Mouse (Mus musculus) cerebellum, postnatal 14 days (tissue): ENCODE results near the gene Ddr2.
A peak's percentile ranks its signal among the peaks of the same experiment; 100 is the strongest.
"Not testable (repeated sequence)": the region's sequence is repeated elsewhere in the genome, so short reads cannot be mapped to it uniquely, and the experiment has no call there.

ENCODE experiments used
- DNase-seq, 2 experiments: peaks; one replicate each; pipeline ENCODE4 v3.0.0; 2021; ENCODE audit warnings: mixed read lengths in 2 of 2

The Ddr2 gene

GRCm38 (mm10) chr1:170034961-170035360 lies 75.6 kb downstream of the Ddr2 start:
- DNase-seq = no peak

- no peak for DNase-seq
Measured at GRCm38 (mm10) chr1:170031656-170032055, 78.9 kb downstream of the Ddr2 start.

- DNase-seq = peak; percentile 23 to 61
Measured at GRCm38 (mm10) chr1:170014784-170015183, 95.8 kb downstream of the Ddr2 start.

- DNase-seq = peak; percentile 27 to 71
Measured at GRCm38 (mm10) chr1:170010716-170011505, 99.7 kb downstream of the Ddr2 start.

GRCm38 (mm10) chr1:170009296-170009695 lies 101.3 kb downstream of the Ddr2 start:
- no peak for DNase-seq

GRCm38 (mm10) chr1:170008432-170009220 lies 101.9 kb downstream of the Ddr2 start:
- DNase-seq = no peak

GRCm38 (mm10) chr1:170006516-170006915 lies 104.0 kb downstream of the Ddr2 start:
- DNase-seq = no peak

- DNase-seq = no peak
Measured at GRCm38 (mm10) chr1:170005297-170005696, 105.3 kb downstream of the Ddr2 start.

- not testable (repeated sequence) for DNase-seq
Measured at GRCm38 (mm10) chr1:169993901-169994300, 116.7 kb downstream of the Ddr2 start.

GRCm38 (mm10) chr1:169986166-169986565 lies 124.4 kb downstream of the Ddr2 start:
- DNase-seq = no peak

- no peak for DNase-seq
Measured at GRCm38 (mm10) chr1:169977621-169978020, 132.9 kb downstream of the Ddr2 start.

GRCm38 (mm10) chr1:169971998-169972397 lies 138.6 kb downstream of the Ddr2 start:
- no peak for DNase-seq

- no peak for DNase-seq
Measured at GRCm38 (mm10) chr1:169970936-169971335, 139.6 kb downstream of the Ddr2 start.

GRCm38 (mm10) chr1:169969516-169969886 lies 141.1 kb downstream of the Ddr2 start:
- no peak for DNase-seq

- peak; percentile 98 to 99 for DNase-seq
Measured at GRCm38 (mm10) chr1:169968792-169969515, 141.6 kb downstream of the Ddr2 start, which contains the start of gene Hsd17b7. Gene Hsd17b7, minus strand, starts transcription at chr1:169969241.

- peak; percentile 58 to 65 for DNase-seq
Measured at GRCm38 (mm10) chr1:169953106-169953505, 157.5 kb downstream of the Ddr2 start.

- no peak for DNase-seq
Measured at GRCm38 (mm10) chr1:169952636-169953035, 157.9 kb downstream of the Ddr2 start.

GRCm38 (mm10) chr1:169951561-169951960 lies 159.0 kb downstream of the Ddr2 start:
- no peak for DNase-seq

GRCm38 (mm10) chr1:169950651-169951050 lies 159.9 kb downstream of the Ddr2 start:
- DNase-seq = peak in 1 of 2 experiments; percentile 26

- DNase-seq = no peak
Measured at GRCm38 (mm10) chr1:169949981-169950380, 160.6 kb downstream of the Ddr2 start.

- no peak for DNase-seq
Measured at GRCm38 (mm10) chr1:169948866-169949265, 161.7 kb downstream of the Ddr2 start.

GRCm38 (mm10) chr1:169948280-169948679 lies 162.3 kb downstream of the Ddr2 start:
- DNase-seq = no peak

- DNase-seq = no peak
Measured at GRCm38 (mm10) chr1:169947654-169948053, 162.9 kb downstream of the Ddr2 start.
